Mouse (Mus musculus): ENCODE measurements around the gene Man2a1.

DNA sequence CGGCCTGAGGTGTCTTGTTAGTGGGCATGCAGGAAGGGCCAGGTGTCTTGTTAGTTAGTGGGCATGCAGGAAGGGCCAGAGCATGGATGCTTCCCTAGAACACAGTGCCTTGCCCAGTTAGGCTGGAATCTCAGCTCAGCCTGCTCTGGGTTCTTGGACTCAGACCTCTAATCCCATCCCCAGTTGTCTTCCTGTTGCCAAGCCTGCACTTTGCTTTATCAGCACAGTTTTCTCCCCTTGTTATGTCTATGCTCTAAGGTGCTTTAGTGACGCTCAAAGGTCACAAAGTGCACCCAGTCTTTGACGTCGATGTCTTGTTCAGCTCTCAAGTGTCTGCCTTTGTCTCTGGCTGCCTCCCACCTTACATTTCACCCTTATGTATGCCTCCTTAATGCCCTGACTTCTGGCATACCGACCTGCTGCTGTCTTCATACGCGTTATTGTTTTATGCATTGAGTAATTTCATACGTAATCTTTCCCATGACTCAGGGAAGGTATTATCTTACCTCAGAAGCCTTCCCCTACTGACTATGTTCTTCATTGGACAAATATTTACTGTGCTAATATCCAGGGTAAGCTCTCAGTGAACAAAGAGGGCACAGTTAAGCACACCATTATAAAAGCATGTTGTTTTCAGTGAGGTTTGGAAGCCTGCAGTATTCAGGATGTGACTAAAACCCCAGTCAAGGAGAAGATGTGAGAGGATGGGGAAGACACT, 44.5 kb downstream of the Man2a1 start:
- no peak for TF ChIP-seq GATA1 (IDR thresholded peaks at IDR 0.05; ENCODE audit: low read length)
- TF ChIP-seq TAL1 (IDR thresholded peaks at IDR 0.05; ENCODE audit: low read length) = no peak

Measured in erythroblast, embryonic 14.5 days (primary cell).